Mouse (Mus musculus): ENCODE measurements around the gene Fstl4. TPM values are rescaled to one million over a fixed set of nuclear protein-coding genes. Genes with fewer than 3 reads are reported as not detected.

Gene Fstl4
- polyA plus RNA-seq, 1 experiment = not detected

- Histone ChIP-seq H3K36me3 (ENCODE audit: control insufficient read depth, insufficient read depth) (no peaks in the 10 kb centered on the region), H3K79me3 (ENCODE audit: low read depth) (no peaks in the 10 kb centered on the region), H3ac (ENCODE audit: control insufficient read depth, insufficient read length, low read depth) (no peak overlapping the region), H3K27me3 (ENCODE audit: control insufficient read depth, insufficient read depth, insufficient read length) (peaks cover 38% of the 10 kb centered on the region), H3K4me3 (ENCODE audit: insufficient read depth, poor library complexity, severe bottlenecking) (no peak overlapping the region), H3K79me2 (ENCODE audit: control insufficient read depth, insufficient read depth) (no peaks in the 10 kb centered on the region)
- no peak for TF ChIP-seq MYOD1 (IDR thresholded peaks at IDR 0.05; ENCODE audit: control insufficient read depth, insufficient read length, low read depth)
- no peak for TF ChIP-seq MYOG (IDR thresholded peaks at IDR 0.05; ENCODE audit: control insufficient read depth, extremely low read depth, insufficient read length)
- TF ChIP-seq CEBPB (IDR thresholded peaks at IDR 0.05; ENCODE audit: low read depth) = no peak
- TF ChIP-seq FOSL1 (IDR thresholded peaks at IDR 0.05; ENCODE audit: insufficient read depth, low read length, poor library complexity, severe bottlenecking) = no peak
- no peak for TF ChIP-seq USF1 (IDR thresholded peaks at IDR 0.05; ENCODE audit: low read depth)
- TF ChIP-seq CTCF (IDR thresholded peaks at IDR 0.05; ENCODE audit: control insufficient read depth, insufficient read depth, insufficient read length) = no peak
- no peak for TF ChIP-seq MAX (IDR thresholded peaks at IDR 0.05)
These were observed 375.2 kb downstream of the Fstl4 start for GRCm38 (mm10) chr11:53139666-53140065.

GRCm38 (mm10) chr11:53140196-53140595 lies 375.8 kb downstream of the Fstl4 start:
- H3K79me3 ChIP-seq (ENCODE audit: low read depth) = no peaks in the 10 kb centered on the region
- H3K79me2 ChIP-seq (ENCODE audit: control insufficient read depth, insufficient read depth) = no peaks in the 10 kb centered on the region
- H3K36me3 ChIP-seq (ENCODE audit: control insufficient read depth, insufficient read depth) = no peaks in the 10 kb centered on the region
- TF ChIP-seq MAX (IDR thresholded peaks at IDR 0.05) = no peak
- TF ChIP-seq MYOG (IDR thresholded peaks at IDR 0.05; ENCODE audit: control insufficient read depth, extremely low read depth, insufficient read length) = no peak
- no peak for TF ChIP-seq MYOD1 (IDR thresholded peaks at IDR 0.05; ENCODE audit: control insufficient read depth, insufficient read length, low read depth)
- no peak for TF ChIP-seq CEBPB (IDR thresholded peaks at IDR 0.05; ENCODE audit: low read depth)
- TF ChIP-seq USF1 (IDR thresholded peaks at IDR 0.05; ENCODE audit: low read depth) = no peak
- TF ChIP-seq CTCF (IDR thresholded peaks at IDR 0.05; ENCODE audit: control insufficient read depth, insufficient read depth, insufficient read length) = no peak
- H3ac ChIP-seq (ENCODE audit: control insufficient read depth, insufficient read length, low read depth) = no peak overlapping the region
- peaks cover 39% of the 10 kb centered on the region for H3K27me3 ChIP-seq (ENCODE audit: control insufficient read depth, insufficient read depth, insufficient read length)
- H3K4me3 ChIP-seq (ENCODE audit: insufficient read depth, poor library complexity, severe bottlenecking) = no peak overlapping the region

DNA sequence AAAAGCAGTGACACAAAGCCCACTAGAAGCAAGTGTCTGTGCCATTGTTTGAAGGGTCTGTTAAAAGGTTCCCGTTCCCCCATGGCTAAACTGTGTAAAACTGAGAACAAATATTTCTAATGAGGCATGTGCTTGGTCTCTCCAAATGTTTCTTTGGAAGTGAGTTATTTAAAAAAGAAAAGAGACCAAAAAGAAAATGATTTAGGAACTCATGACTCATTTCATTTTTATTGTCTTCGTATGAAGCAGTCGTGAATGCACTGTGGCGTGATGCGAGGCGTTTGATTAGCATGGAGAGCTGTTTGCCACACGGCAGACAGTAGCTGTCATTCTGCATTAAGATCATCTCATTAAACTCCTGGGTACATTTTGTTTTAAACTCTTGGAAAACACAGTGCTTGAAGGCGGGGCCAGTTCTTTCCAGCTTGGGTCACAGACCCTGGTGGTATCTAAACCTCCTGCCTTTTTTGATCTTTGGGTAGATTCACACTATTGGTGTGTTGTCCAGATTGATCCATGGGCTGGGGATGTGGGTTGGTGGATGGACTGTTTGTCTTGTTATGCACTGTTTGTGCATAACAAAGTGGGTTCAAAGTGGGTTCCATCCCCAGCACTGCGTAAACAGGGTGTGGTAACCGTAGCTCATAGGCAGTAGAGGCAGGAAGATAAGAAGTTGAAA lies 376.4 kb downstream of the Fstl4 start:
- Histone ChIP-seq H3K27me3 (ENCODE audit: control insufficient read depth, insufficient read depth, insufficient read length) (peaks cover 37% of the 10 kb centered on the region), H3K4me3 (ENCODE audit: insufficient read depth, poor library complexity, severe bottlenecking) (no peak overlapping the region), H3K79me2 (ENCODE audit: control insufficient read depth, insufficient read depth) (no peaks in the 10 kb centered on the region), H3ac (ENCODE audit: control insufficient read depth, insufficient read length, low read depth) (no peak overlapping the region), H3K79me3 (ENCODE audit: low read depth) (no peaks in the 10 kb centered on the region), H3K36me3 (ENCODE audit: control insufficient read depth, insufficient read depth) (no peaks in the 10 kb centered on the region)
- TF ChIP-seq MYOG (IDR thresholded peaks at IDR 0.05; ENCODE audit: control insufficient read depth, extremely low read depth, insufficient read length) = no peak
- TF ChIP-seq CTCF (IDR thresholded peaks at IDR 0.05; ENCODE audit: control insufficient read depth, insufficient read depth, insufficient read length) = no peak
- no peak for TF ChIP-seq MAX (IDR thresholded peaks at IDR 0.05)
- no peak for TF ChIP-seq FOSL1 (IDR thresholded peaks at IDR 0.05; ENCODE audit: insufficient read depth, low read length, poor library complexity, severe bottlenecking)
- TF ChIP-seq CEBPB (IDR thresholded peaks at IDR 0.05; ENCODE audit: low read depth) = no peak
- TF ChIP-seq MYOD1 (IDR thresholded peaks at IDR 0.05; ENCODE audit: control insufficient read depth, insufficient read length, low read depth) = no peak
- no peak for TF ChIP-seq USF1 (IDR thresholded peaks at IDR 0.05; ENCODE audit: low read depth)

DNA sequence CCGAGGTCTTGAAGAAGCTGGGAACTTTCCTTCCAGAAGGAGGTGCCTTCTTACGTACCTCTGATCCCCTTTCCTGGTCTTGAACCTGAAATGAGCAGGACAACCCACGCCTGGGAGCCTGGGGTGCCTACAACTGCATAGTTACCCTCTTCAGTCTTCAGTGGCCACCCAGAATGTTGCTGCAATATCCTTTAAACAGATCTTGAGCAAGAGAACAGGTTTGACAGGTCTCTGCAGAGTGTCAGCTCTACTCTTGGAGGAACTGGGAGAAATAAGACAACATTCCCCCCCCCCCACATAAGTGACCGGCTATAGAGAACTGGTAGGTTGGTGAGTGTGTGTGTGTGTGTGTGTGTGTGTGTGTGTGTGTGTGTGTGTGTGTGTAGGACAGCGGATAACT lies 379.1 kb downstream of the Fstl4 start:
- TF ChIP-seq CTCF (IDR thresholded peaks at IDR 0.05; ENCODE audit: control insufficient read depth, insufficient read depth, insufficient read length) (no peak), CEBPB (IDR thresholded peaks at IDR 0.05; ENCODE audit: low read depth) (no peak), FOSL1 (IDR thresholded peaks at IDR 0.05; ENCODE audit: insufficient read depth, low read length, poor library complexity, severe bottlenecking) (no peak), USF1 (IDR thresholded peaks at IDR 0.05; ENCODE audit: low read depth) (no peak), MAX (IDR thresholded peaks at IDR 0.05) (no peak), MYOD1 (IDR thresholded peaks at IDR 0.05; ENCODE audit: control insufficient read depth, insufficient read length, low read depth) (no peak), MYOG (IDR thresholded peaks at IDR 0.05; ENCODE audit: control insufficient read depth, extremely low read depth, insufficient read length) (no peak)
- H3ac ChIP-seq (ENCODE audit: control insufficient read depth, insufficient read length, low read depth) = no peak overlapping the region
- no peaks in the 10 kb centered on the region for H3K79me3 ChIP-seq (ENCODE audit: low read depth)
- no peaks in the 10 kb centered on the region for H3K79me2 ChIP-seq (ENCODE audit: control insufficient read depth, insufficient read depth)
- no peak overlapping the region for H3K4me3 ChIP-seq (ENCODE audit: insufficient read depth, poor library complexity, severe bottlenecking)
- peaks cover 16% of the 10 kb centered on the region for H3K27me3 ChIP-seq (ENCODE audit: control insufficient read depth, insufficient read depth, insufficient read length)
- no peaks in the 10 kb centered on the region for H3K36me3 ChIP-seq (ENCODE audit: control insufficient read depth, insufficient read depth)

- no peak for TF ChIP-seq MYOG (IDR thresholded peaks at IDR 0.05; ENCODE audit: control insufficient read depth, extremely low read depth, insufficient read length)
- no peak for TF ChIP-seq FOSL1 (IDR thresholded peaks at IDR 0.05; ENCODE audit: insufficient read depth, low read length, poor library complexity, severe bottlenecking)
- no peak for TF ChIP-seq CEBPB (IDR thresholded peaks at IDR 0.05; ENCODE audit: low read depth)
- TF ChIP-seq MAX (IDR thresholded peaks at IDR 0.05) = no peak
- no peak for TF ChIP-seq MYOD1 (IDR thresholded peaks at IDR 0.05; ENCODE audit: control insufficient read depth, insufficient read length, low read depth)
- TF ChIP-seq CTCF (IDR thresholded peaks at IDR 0.05; ENCODE audit: control insufficient read depth, insufficient read depth, insufficient read length) = no peak
- TF ChIP-seq USF1 (IDR thresholded peaks at IDR 0.05; ENCODE audit: low read depth) = no peak
- Histone ChIP-seq H3K27me3 (ENCODE audit: control insufficient read depth, insufficient read depth, insufficient read length) (peaks cover 10% of the 10 kb centered on the region), H3K79me2 (ENCODE audit: control insufficient read depth, insufficient read depth) (no peaks in the 10 kb centered on the region), H3K79me3 (ENCODE audit: low read depth) (no peaks in the 10 kb centered on the region), H3K4me3 (ENCODE audit: insufficient read depth, poor library complexity, severe bottlenecking) (no peak overlapping the region), H3K36me3 (ENCODE audit: control insufficient read depth, insufficient read depth) (no peaks in the 10 kb centered on the region), H3ac (ENCODE audit: control insufficient read depth, insufficient read length, low read depth) (no peak overlapping the region)
These were observed 380.1 kb downstream of the Fstl4 start for GRCm38 (mm10) chr11:53144506-53144905.
